Mouse (Mus musculus): ENCODE data around the gene Tenm2. TPM values are rescaled to one million over a fixed set of nuclear protein-coding genes. Genes with fewer than 3 reads are reported as not detected.

Tenm2 gene
- polyA plus RNA-seq, 1 experiment from 2014 or later = 5.5 TPM

DNA sequence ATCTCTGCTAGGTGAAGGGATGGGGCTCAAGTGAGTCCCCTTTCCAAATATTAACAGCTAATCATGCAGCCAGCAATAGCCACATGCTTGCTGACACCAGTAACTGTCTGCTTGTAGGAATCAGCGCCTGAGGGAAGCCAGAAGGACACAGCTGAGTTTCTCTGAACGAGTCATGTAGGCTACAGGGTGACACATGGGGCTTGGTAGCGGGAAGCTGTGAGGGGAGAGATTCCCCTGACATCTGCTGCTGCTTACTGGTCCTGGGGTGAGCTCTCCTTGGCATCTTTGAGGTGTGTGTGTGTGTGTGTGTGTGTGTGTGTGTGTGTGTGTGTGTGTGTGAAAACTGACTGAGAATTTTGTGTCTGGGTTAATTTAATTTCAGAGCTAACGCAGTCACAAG, 708.3 kb downstream of the Tenm2 start:
- Histone ChIP-seq H3K27me3 (no peaks in the 10 kb centered on the region), H3K27ac (replicated peaks) (no peak overlapping the region), H3K9me3 (replicated peaks) (no peaks in the 10 kb centered on the region), H3K4me2 (replicated peaks) (no peak overlapping the region), H3K9ac (no peak overlapping the region), H3K4me3 (replicated peaks) (no peak overlapping the region), H3K4me1 (no peaks in the 10 kb centered on the region; the same call in 1 of the 2 replicates), H3K36me3 (no peaks in the 10 kb centered on the region)
- ATAC-seq (ENCODE audit: insufficient number of reproducible peaks, low FRiP score, low TSS enrichment, low read depth) = no peak
- 50% methylated on average over 4 of the region's 4 CpGs for WGBS

- peak; percentile 34; the same call in 1 of the 2 replicates for ATAC-seq (ENCODE audit: insufficient number of reproducible peaks, low FRiP score, low TSS enrichment, low read depth)
- no peaks in the 10 kb centered on the region for H3K9me3 ChIP-seq (replicated peaks)
- no peak overlapping the region for H3K4me3 ChIP-seq (replicated peaks)
- H3K4me1 ChIP-seq = no peaks in the 10 kb centered on the region; the same call in 1 of the 2 replicates
- H3K36me3 ChIP-seq = no peaks in the 10 kb centered on the region
- H3K4me2 ChIP-seq (replicated peaks) = no peak overlapping the region
- no peak overlapping the region for H3K27ac ChIP-seq (replicated peaks)
- 7% methylated on average over 8 of the region's 8 CpGs for WGBS
- H3K27me3 ChIP-seq = no peaks in the 10 kb centered on the region
- H3K9ac ChIP-seq = no peak overlapping the region
Observed at GRCm38 (mm10) chr11:36526381-36526780, 709.4 kb downstream of the Tenm2 start.

DNA sequence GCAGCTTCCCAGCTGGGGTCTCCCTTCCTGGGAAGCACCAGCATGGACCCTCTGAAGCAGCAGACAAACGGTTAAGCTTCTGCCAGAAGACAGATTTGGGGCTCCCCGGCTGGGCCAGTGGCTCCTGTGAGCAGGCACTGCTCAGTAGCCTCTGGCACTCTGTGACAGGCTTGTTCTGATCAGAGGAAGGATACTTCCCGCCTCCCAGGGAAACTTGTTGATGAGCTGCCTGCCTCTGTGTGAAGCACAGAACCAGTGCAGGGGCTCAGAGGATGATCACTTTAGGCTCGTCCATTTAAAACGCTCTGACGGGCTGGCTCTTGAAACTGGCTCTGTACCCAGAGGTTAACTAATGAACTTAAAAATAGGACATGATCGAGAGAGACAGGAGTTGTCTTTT, 723.3 kb downstream of the Tenm2 start:
- no peak for ATAC-seq (ENCODE audit: insufficient number of reproducible peaks, low FRiP score, low TSS enrichment, low read depth)
- no peaks in the 10 kb centered on the region for H3K36me3 ChIP-seq
- H3K4me2 ChIP-seq (replicated peaks) = no peak overlapping the region
- no peaks in the 10 kb centered on the region for H3K27me3 ChIP-seq
- no peak overlapping the region for H3K9ac ChIP-seq
- no peaks in the 10 kb centered on the region for H3K9me3 ChIP-seq (replicated peaks)
- no peak overlapping the region for H3K27ac ChIP-seq (replicated peaks)
- no peak overlapping the region for H3K4me3 ChIP-seq (replicated peaks)
- 25% methylated on average over 7 of the region's 7 CpGs for WGBS
- H3K4me1 ChIP-seq = no peaks in the 10 kb centered on the region

GRCm38 (mm10) chr11:36508312-36508711, 727.5 kb downstream of the Tenm2 start:
- Histone ChIP-seq H3K4me2 (replicated peaks) (no peak overlapping the region), H3K27ac (replicated peaks) (no peak overlapping the region), H3K9ac (no peak overlapping the region), H3K4me1 (no peaks in the 10 kb centered on the region), H3K36me3 (no peaks in the 10 kb centered on the region), H3K27me3 (no peaks in the 10 kb centered on the region), H3K4me3 (replicated peaks) (no peak overlapping the region), H3K9me3 (replicated peaks) (no peaks in the 10 kb centered on the region)
- 70% methylated on average over 7 of the region's 7 CpGs for WGBS
- ATAC-seq (ENCODE audit: insufficient number of reproducible peaks, low FRiP score, low TSS enrichment, low read depth) = no peak

DNA sequence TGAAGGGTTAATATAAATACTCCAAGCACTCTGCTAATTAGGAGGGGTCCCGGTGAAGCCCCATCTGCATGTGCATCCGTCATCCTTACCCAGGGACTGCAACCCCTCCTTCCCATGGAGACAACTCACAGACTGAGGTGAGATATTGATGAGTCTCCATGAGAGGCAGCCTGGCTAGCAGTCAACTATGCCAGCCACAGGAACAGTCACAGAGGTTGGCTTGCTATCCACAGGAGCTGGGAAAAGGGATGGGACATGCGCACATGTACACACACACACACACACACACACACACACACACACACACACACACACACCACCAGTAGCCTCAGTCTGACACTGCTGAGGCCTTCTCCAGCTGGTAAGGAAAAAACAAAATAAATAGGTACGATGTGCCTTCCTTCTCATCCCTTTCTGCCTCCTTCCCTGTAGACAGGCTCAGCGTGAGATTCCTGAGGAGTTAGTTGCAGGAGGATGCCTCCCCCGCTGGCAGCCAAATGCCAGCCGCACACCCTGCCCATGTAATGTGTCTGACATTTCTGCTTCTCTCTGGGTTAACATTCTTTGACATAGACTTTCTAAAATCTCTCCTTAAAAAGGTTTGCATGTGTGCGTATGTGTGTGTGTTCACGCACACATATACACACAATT, 740.7 kb downstream of the Tenm2 start:
- H3K4me2 ChIP-seq (replicated peaks) = no peak overlapping the region
- no peaks in the 10 kb centered on the region for H3K9me3 ChIP-seq (replicated peaks)
- 0 out of 2 replicates have a peak, but pooled peaks cover 6% of the 10 kb centered on the region for H3K4me1 ChIP-seq
- H3K4me3 ChIP-seq (replicated peaks) = no peak overlapping the region
- no peak overlapping the region for H3K27ac ChIP-seq (replicated peaks)
- no peaks in the 10 kb centered on the region for H3K27me3 ChIP-seq
- no peak overlapping the region for H3K9ac ChIP-seq
- no peak for ATAC-seq (ENCODE audit: insufficient number of reproducible peaks, low FRiP score, low TSS enrichment, low read depth)
- 51% methylated on average over 9 of the region's 9 CpGs for WGBS
- H3K36me3 ChIP-seq = no peaks in the 10 kb centered on the region

DNA sequence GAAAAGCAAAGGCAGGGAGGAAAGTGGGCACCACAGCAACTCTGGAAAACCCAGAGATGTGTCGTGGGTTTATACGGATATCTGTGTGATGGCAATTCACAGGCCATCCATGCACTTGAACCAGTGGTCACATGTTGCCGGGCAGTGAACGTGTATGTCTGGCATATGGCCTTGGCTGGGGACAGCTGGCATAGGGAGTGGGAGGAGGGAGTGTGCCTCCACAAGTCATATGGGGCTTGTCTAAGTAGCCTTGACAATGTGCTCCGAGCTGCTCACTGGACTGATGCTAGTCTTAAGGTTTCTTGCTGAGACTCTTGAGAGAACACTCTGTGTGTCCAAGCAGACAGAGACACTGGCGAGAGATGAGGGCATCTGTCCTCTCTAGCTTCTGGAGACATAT, 743.5 kb downstream of the Tenm2 start:
- Histone ChIP-seq H3K27me3 (no peaks in the 10 kb centered on the region), H3K4me1 (0 out of 2 replicates have a peak, but pooled peaks cover 6% of the 10 kb centered on the region), H3K9ac (no peak overlapping the region), H3K9me3 (replicated peaks) (no peaks in the 10 kb centered on the region), H3K27ac (replicated peaks) (no peak overlapping the region), H3K4me2 (replicated peaks) (no peak overlapping the region), H3K4me3 (replicated peaks) (no peak overlapping the region), H3K36me3 (no peaks in the 10 kb centered on the region)
- WGBS = 83% methylated on average over 6 of the region's 6 CpGs
- no peak for ATAC-seq (ENCODE audit: insufficient number of reproducible peaks, low FRiP score, low TSS enrichment, low read depth)

DNA sequence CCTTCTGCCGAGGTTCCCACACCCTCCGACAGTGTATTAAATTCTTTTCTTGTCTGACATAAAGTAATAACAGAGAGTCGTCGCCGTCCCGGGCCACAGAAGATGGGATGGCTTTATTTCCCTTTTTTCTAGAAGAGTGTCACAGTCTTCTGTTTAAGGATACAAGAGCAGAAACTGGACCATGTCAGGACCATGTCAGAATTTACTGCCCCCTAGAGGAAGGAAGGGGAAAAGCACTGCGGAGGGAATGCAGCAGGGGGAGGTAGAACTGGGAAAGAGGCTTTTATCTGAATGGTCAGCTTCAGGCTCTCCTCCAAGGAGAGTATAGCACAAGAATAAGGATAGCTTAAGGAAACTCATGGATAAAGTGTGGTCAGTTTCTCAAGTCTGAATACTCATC, 745.7 kb downstream of the Tenm2 start:
- H3K27ac ChIP-seq (replicated peaks) = no peak overlapping the region
- H3K4me1 ChIP-seq = peaks cover 4% of the 10 kb centered on the region; the same call in 1 of the 2 replicates
- no peaks in the 10 kb centered on the region for H3K36me3 ChIP-seq
- no peak overlapping the region for H3K4me2 ChIP-seq (replicated peaks)
- no peaks in the 10 kb centered on the region for H3K27me3 ChIP-seq
- WGBS = 57% methylated on average over 7 of the region's 7 CpGs
- ATAC-seq (ENCODE audit: insufficient number of reproducible peaks, low FRiP score, low TSS enrichment, low read depth) = no peak
- H3K4me3 ChIP-seq (replicated peaks) = no peak overlapping the region
- no peaks in the 10 kb centered on the region for H3K9me3 ChIP-seq (replicated peaks)
- no peak overlapping the region for H3K9ac ChIP-seq

GRCm38 (mm10) chr11:36488666-36489065, 747.1 kb downstream of the Tenm2 start:
- Histone ChIP-seq H3K4me2 (replicated peaks) (no peak overlapping the region), H3K9me3 (replicated peaks) (no peaks in the 10 kb centered on the region), H3K4me3 (replicated peaks) (no peak overlapping the region), H3K4me1 (peaks cover 12% of the 10 kb centered on the region), H3K27me3 (no peaks in the 10 kb centered on the region), H3K36me3 (no peaks in the 10 kb centered on the region), H3K27ac (replicated peaks) (no peak overlapping the region), H3K9ac (no peak overlapping the region)
- ATAC-seq (ENCODE audit: insufficient number of reproducible peaks, low FRiP score, low TSS enrichment, low read depth) = no peak
- 68% methylated on average over 4 of the region's 4 CpGs for WGBS

- 54% methylated on average over 12 of the region's 12 CpGs for WGBS
- Histone ChIP-seq H3K9ac (no peak overlapping the region), H3K4me3 (replicated peaks) (no peak overlapping the region), H3K36me3 (no peaks in the 10 kb centered on the region), H3K9me3 (replicated peaks) (no peaks in the 10 kb centered on the region), H3K4me1 (peaks cover 12% of the 10 kb centered on the region), H3K27me3 (no peaks in the 10 kb centered on the region), H3K27ac (replicated peaks) (no peak overlapping the region), H3K4me2 (replicated peaks) (0 out of 2 replicates have a peak overlapping the region, but pooled peaks have one; percentile 4)
- no peak for ATAC-seq (ENCODE audit: insufficient number of reproducible peaks, low FRiP score, low TSS enrichment, low read depth)
Observed at GRCm38 (mm10) chr11:36486092-36486491, 749.7 kb downstream of the Tenm2 start.

- 47% methylated on average over 8 of the region's 8 CpGs for WGBS
- Histone ChIP-seq H3K4me3 (replicated peaks) (no peak overlapping the region), H3K27me3 (no peaks in the 10 kb centered on the region), H3K9ac (no peak overlapping the region), H3K27ac (replicated peaks) (0 out of 2 replicates have a peak overlapping the region, but pooled peaks have one; percentile 2), H3K9me3 (replicated peaks) (no peaks in the 10 kb centered on the region), H3K4me2 (replicated peaks) (no peak overlapping the region), H3K36me3 (no peaks in the 10 kb centered on the region), H3K4me1 (peaks cover 12% of the 10 kb centered on the region)
- no peak for ATAC-seq (ENCODE audit: insufficient number of reproducible peaks, low FRiP score, low TSS enrichment, low read depth)
Observed at GRCm38 (mm10) chr11:36484466-36485069, 751.2 kb downstream of the Tenm2 start.

GRCm38 (mm10) chr11:36482136-36482535, 753.6 kb downstream of the Tenm2 start:
- Histone ChIP-seq H3K9ac (no peak overlapping the region), H3K4me3 (replicated peaks) (no peak overlapping the region), H3K9me3 (replicated peaks) (no peaks in the 10 kb centered on the region), H3K4me1 (peaks cover 12% of the 10 kb centered on the region), H3K27me3 (no peaks in the 10 kb centered on the region), H3K4me2 (replicated peaks) (no peak overlapping the region), H3K36me3 (no peaks in the 10 kb centered on the region), H3K27ac (replicated peaks) (no peak overlapping the region)
- ATAC-seq (ENCODE audit: insufficient number of reproducible peaks, low FRiP score, low TSS enrichment, low read depth) = no peak
- 64% methylated on average over 8 of the region's 8 CpGs for WGBS

DNA sequence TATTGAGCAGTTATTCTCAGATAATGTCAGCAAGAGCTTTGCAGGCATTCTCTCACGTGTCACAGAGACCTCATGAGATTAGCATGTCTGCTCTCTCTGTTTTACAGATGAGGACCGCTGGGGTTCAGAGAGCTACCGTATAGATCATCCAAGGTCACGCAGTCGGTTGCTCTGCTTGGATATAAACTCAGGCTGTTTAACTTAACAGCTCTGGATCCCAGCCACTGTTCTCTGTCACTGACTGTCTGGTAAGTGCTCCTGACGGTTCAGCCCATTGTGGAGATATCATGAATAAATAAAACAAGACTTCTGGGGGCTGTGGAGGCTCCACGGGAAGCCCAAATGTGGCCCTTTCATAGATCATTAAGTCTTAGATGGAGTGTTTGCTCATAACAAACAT, 754.2 kb downstream of the Tenm2 start:
- WGBS = 69% methylated on average over 7 of the region's 7 CpGs
- Histone ChIP-seq H3K4me3 (replicated peaks) (no peak overlapping the region), H3K4me1 (peaks cover 12% of the 10 kb centered on the region), H3K9me3 (replicated peaks) (no peaks in the 10 kb centered on the region), H3K36me3 (no peaks in the 10 kb centered on the region), H3K9ac (no peak overlapping the region), H3K4me2 (replicated peaks) (no peak overlapping the region), H3K27me3 (no peaks in the 10 kb centered on the region), H3K27ac (replicated peaks) (no peak overlapping the region)
- ATAC-seq (ENCODE audit: insufficient number of reproducible peaks, low FRiP score, low TSS enrichment, low read depth) = no peak
